Mouse (Mus musculus): ENCODE results near the gene Pakap. TPM values are rescaled to one million over a fixed set of nuclear protein-coding genes. Genes with fewer than 3 reads are reported as not detected.

Pakap gene
- total RNA-seq, 1 experiment from 2014 or later, result 126 TPM

GRCm38 (mm10) chr4:57720869-57721361 is 152.9 kb downstream of the Pakap start:
- DNase-seq, result no peak

GRCm38 (mm10) chr4:57722296-57722695 is 154.3 kb downstream of the Pakap start:
- DNase-seq, result no peak

- no peak for DNase-seq
Measured at GRCm38 (mm10) chr4:57723659-57724058, 155.7 kb downstream of the Pakap start.

- no peak for DNase-seq
Measured at GRCm38 (mm10) chr4:57725569-57725968, 157.6 kb downstream of the Pakap start.

GRCm38 (mm10) chr4:57728611-57729183 is 160.7 kb downstream of the Pakap start:
- no peak for DNase-seq

- DNase-seq, result no peak
Measured at GRCm38 (mm10) chr4:57730047-57730446, 162.1 kb downstream of the Pakap start.

GRCm38 (mm10) chr4:57730801-57731598 is 163.0 kb downstream of the Pakap start:
- no peak for DNase-seq

- no peak for DNase-seq
Measured at GRCm38 (mm10) chr4:57732351-57732750, 164.4 kb downstream of the Pakap start.

GRCm38 (mm10) chr4:57733445-57733844 is 165.5 kb downstream of the Pakap start:
- DNase-seq, result peak; percentile 58

- peak; percentile 72 for DNase-seq
Measured at GRCm38 (mm10) chr4:57735426-57735825, 167.4 kb downstream of the Pakap start.

- peak; percentile 34 for DNase-seq
Measured at GRCm38 (mm10) chr4:57738856-57739552, 171.0 kb downstream of the Pakap start.

GRCm38 (mm10) chr4:57743325-57743929 is 175.4 kb downstream of the Pakap start:
- DNase-seq, result no peak

- DNase-seq, result no peak
Measured at GRCm38 (mm10) chr4:57750651-57751050, 182.7 kb downstream of the Pakap start.

GRCm38 (mm10) chr4:57751054-57751453 is 183.1 kb downstream of the Pakap start:
- no peak for DNase-seq

GRCm38 (mm10) chr4:57751566-57751965 is 183.6 kb downstream of the Pakap start:
- no peak for DNase-seq

- no peak for DNase-seq
Measured at GRCm38 (mm10) chr4:57755085-57755484, 187.1 kb downstream of the Pakap start.

- DNase-seq, result no peak
Measured at GRCm38 (mm10) chr4:57757997-57758396, 190.0 kb downstream of the Pakap start.

- no peak for DNase-seq
Measured at GRCm38 (mm10) chr4:57762424-57762823, 194.4 kb downstream of the Pakap start.

- DNase-seq, result no peak
Measured at GRCm38 (mm10) chr4:57764392-57764791, 196.4 kb downstream of the Pakap start.

GRCm38 (mm10) chr4:57764926-57765325 is 196.9 kb downstream of the Pakap start:
- no peak for DNase-seq

- DNase-seq, result no peak
Measured at GRCm38 (mm10) chr4:57765806-57766205, 197.8 kb downstream of the Pakap start.

- DNase-seq, result no peak
Measured at GRCm38 (mm10) chr4:57769007-57769406, 201.0 kb downstream of the Pakap start.

All from adrenal gland, postnatal 25 days (tissue).